Mouse (Mus musculus): Measurements from ENCODE around the gene Gm13212.
"Not testable (repeated sequence)": the region's sequence is repeated elsewhere in the genome, so short reads cannot be mapped to it uniquely, and the experiment has no call there.

The Gm13212 gene

DNA sequence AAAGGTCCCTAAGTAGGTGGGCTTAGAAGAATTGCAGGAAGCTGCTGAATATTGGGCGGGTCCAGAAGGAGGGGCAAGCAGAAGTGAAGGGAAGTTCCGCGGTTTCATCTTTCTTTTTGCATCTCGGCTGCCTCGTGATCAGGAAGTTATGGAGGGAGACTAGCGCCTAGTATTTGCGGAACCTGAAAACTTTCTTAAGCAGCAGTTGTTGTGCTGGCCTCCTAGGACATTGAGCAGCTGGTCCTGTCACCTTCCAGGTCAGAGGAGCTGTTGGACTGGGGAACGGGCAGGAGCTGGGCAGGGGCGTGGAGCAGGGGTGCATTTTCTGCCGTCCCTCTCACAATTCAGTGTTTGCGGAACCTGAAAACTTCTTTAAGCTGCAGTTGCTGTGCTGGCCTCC lies at the start of gene Gm13212:
Gene Gm13212, plus strand, starts transcription at position 89 of the 400 bp plus-strand sequence.
- DNase-seq, result peak; percentile 91

DNA sequence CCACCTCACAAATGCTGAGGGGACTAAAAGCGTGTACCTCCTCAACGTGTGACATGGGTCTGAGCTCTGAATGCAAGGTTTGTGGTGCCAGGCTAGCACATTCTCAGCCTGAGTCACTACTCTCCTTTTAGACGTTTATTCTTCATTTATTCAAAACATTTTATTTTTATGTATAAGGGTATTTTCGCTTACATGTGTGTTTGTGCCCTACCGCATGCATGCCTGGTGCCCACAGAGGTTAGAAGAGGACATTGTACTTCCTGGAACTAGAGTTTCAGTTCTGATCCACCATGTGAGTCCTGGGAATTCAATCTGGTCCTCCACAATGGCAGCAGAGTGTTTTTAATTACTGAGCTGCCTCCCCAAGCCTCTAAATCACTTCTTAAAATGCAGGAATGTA lies 41.1 kb upstream of the Gm13212 start:
- peak; percentile 91 for DNase-seq

GRCm38 (mm10) chr4:145545106-145545505 lies 39.9 kb upstream of the Gm13212 start:
- DNase-seq, result peak; percentile 83

DNA sequence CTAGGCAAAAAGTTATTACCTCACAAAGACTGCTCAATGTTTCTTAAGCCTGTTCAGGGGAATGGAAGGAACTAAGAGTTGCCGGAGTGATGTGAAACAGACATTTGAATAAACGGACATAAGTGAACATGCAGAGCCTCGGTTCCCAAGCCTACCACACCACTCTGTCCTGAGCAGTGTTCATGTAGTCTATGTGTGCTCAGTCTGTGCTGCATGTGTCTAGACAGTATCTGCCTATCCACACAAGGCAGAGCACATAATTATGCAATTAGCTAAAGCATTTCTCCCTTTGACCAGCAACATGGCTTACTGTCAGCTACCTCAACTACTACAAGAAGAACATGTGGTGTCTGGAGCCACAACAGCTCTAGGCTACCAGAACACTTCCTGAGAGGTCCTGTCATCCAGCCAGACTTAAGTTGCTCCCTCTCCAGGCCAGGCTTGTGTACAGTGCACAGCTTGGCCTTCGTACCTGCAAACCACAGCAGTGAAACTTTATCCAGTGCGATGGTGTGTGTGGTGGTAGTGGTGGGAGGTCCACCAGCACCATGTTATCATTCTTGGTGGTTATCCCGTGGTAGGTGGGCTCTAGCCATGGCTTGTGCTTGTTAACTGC lies 39.1 kb upstream of the Gm13212 start:
- DNase-seq, result peak; percentile 86

GRCm38 (mm10) chr4:145546477-145546876 lies 38.5 kb upstream of the Gm13212 start:
- peak; percentile 90 for DNase-seq

- peak; percentile 82 for DNase-seq
These were observed 28.3 kb upstream of the Gm13212 start for GRCm38 (mm10) chr4:145556680-145557079.

GRCm38 (mm10) chr4:145559505-145560099 lies 25.4 kb upstream of the Gm13212 start:
- peak; percentile 87 for DNase-seq

DNA sequence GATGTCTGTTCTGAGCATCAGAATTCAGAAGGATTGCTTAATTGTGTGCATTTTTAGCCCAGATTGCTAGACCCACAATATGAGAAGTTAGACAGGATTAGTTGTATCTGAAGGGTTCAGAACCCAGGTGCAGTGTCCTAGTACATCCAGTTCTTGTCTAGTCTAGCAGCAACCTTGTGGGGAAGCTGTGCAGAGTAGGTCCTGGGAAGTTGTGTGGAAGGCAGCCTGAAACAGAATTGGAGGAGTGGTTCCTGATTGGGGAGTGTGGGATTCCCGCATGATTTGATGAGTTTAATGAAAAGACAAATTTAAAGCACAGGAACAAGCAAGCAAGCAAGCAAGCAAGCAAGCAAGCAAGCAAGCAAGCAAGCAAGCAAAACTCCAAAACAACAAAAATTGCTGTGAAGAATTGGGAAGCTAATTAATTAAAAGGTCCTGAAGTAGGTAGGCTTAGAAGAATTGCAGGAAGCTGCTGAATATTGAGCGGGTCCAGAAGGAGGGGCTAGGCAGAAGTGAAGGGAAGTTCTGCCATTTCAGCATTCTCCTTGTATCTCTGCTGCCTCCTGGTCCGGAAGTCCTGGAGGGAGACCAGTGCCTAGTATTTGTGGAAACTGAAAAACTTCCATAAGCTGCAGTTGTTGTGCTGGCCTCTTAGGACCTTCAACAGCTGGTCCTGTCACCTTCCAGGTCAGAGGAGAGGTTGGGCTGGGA lies 20.7 kb upstream of the Gm13212 start:
- DNase-seq, result peak; percentile 70

DNA sequence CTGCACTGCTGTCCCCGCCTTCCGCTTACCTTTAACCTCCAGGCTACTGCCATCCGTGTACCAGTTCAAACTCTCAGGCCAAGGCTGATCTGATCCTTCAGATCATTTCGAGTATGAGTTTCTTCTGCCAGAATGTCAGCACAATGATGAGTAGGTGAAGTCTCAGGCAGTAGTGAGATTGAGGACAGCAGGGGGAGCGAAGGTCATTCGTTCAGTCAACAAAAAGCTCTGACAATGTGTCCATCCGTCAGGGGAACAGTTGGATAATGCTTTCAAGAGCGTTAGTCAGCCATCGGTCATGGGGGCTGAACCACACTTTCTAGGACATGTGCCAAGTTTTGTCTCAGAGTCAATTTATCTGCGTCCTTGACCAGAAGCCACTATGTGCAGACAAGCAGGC lies 14.5 kb upstream of the Gm13212 start:
- peak; percentile 43 for DNase-seq

GRCm38 (mm10) chr4:145576623-145577022 lies 8.3 kb upstream of the Gm13212 start:
- DNase-seq, result peak; percentile 79

DNA sequence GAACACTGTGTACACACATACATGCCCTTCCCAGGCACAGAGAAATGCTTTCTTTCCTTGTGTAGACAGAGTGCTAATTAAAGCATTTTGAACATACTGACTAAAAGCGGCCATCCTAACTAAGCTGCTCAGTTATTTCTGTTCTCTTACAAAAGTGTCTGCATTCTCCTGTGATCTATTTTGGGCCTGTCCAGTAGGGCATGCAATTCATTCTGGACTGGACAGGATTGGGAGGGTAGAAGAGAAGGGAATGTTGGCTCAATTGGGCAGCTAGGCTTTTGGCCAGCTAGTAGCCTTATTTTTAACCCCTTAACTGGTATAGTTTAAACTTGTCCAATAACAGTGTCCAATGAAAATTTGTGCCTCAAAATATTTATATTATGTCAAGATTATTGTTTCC lies 4.6 kb upstream of the Gm13212 start:
- peak; percentile 75 for DNase-seq

- not testable (repeated sequence) for DNase-seq
These were observed 1.1 kb downstream of the Gm13212 start for GRCm38 (mm10) chr4:145586046-145586445.

DNA sequence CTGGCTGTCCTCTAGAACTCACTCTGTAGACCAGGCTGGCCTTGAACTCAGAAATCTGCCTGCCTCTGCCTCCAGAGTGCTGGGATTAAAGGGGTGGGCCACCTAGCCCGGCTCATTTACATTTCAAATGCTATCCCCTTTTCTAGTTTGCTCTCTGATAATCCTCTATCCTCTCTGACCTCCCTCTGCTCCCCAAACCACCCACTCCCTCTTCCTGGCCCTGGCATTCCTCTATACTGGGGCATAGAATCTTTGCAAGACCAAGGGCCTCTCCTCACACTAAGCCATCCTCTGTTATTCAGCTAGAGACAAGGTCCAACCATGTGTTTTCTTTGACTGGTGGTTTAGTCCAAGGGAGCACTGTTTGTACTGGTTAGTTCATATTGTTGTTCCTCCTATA lies 9.2 kb downstream of the Gm13212 start:
- peak; percentile 72 for DNase-seq

- peak; percentile 92 for DNase-seq
These were observed 9.8 kb downstream of the Gm13212 start for GRCm38 (mm10) chr4:145594798-145595197.

DNA sequence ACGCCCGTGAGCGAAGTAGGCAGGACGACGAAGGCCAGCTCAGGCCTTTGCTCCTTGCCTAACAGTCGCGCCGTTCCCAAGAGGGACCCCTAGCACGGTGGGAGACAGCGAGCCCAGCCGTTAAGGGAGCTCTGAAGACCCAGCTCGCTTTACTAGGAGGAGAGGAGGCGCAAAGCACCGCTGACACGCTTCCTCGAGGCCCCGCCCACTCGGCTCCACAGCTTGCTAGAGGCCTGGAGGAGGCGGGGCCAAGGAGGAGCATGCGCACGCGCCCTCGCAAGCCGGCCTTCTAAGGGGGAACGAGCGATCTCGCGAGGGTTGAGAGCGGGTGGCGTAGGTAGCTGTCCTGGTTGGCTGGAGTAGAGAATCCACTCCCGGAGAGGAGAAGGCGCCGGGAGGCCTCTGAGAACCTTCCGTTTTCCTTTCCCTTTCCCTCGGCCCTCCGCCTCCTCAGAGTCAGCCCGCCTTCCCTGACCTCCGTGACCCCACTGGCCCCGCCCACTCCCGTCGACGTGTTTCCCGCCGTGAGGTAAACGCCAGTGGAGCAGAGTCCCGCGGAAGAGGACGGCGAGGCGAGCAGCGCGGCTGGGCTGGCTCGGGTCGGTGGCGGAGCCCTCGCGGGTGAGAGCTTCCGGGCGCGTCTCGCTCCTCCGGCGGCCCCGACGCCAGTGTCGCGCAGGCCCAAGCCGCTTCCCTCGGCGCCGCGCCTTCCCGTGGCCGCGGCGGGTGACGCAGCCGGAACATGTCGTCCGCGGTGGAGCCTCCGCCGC lies 55.6 kb downstream of the Gm13212 start:
- peak; percentile 88 for DNase-seq

- not testable (repeated sequence) for DNase-seq
These were observed 85.4 kb downstream of the Gm13212 start, which contains the start of gene Zfp980 for GRCm38 (mm10) chr4:145670385-145670784. Gene Zfp980 (plus strand): TSS chr4:145670685.

- DNase-seq, result peak; percentile 91
These were observed 89.4 kb downstream of the Gm13212 start for GRCm38 (mm10) chr4:145674286-145674780.
